ENCODE assay signal across 22 mouse cellular contexts in the genomic region with DNA sequence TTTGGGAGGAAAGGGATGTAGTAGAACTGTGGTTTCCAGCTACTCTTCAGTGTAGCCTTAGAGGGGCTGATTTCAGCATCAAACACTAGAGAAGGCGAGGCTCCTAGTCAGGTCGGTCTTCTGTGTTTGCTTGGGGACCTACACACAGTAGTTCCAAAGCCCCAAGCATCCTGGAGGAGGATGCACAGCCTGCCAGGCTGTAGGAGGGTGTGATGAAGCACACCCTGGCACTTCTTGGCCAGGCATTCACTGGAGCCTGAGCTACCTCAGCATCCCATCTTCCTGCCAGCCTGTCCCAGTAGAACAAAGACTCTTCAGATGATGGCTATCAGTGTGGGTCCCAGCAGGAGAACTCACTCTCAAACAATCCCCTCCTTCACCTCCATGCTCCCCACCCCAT.
"Had no signal": no experiment of that assay in that cellular context is flagged by ENCODE, and none has a peak within 500 bp of the region (broad histone marks: within the 10 kb centered on the region; RNA-seq: fewer than 3 reads in every experiment).

No protein-coding gene starts in this region.

- H3K9ac ChIP-seq: kidney, embryonic 15.5 days; limb, embryonic 15.5 days; liver, embryonic 14.5 days; liver, postnatal 0 days; midbrain, embryonic 12.5 days; midbrain, embryonic 15.5 days; neural tube, embryonic 12.5 days; neural tube, embryonic 15.5 days had no signal

- DNase-seq: kidney, adult 11 months; kidney, adult 8-10 months; kidney, postnatal 10 days; kidney, postnatal 4 days; layer of hippocampus, adult 9-11 months; liver, postnatal 0 days; lung, postnatal 36 days; right cerebral cortex, adult 18-20 months; right cerebral cortex, postnatal 14 days; right cerebral cortex, postnatal 4 days; thymus, adult 2 months; thymus, postnatal 14 days; thymus, postnatal 4 days had no signal

- H3K36me3 ChIP-seq: kidney, embryonic 15.5 days; limb, embryonic 15.5 days; midbrain, embryonic 12.5 days; midbrain, embryonic 15.5 days; neural tube, embryonic 12.5 days; neural tube, embryonic 15.5 days had no signal

- H3K4me2 ChIP-seq: kidney, embryonic 15.5 days; limb, embryonic 15.5 days; liver, embryonic 11.5 days; midbrain, embryonic 12.5 days; midbrain, embryonic 15.5 days; neural tube, embryonic 12.5 days; neural tube, embryonic 15.5 days had no signal

- H3K27me3 ChIP-seq: kidney, embryonic 15.5 days; limb, embryonic 15.5 days; midbrain, embryonic 12.5 days; midbrain, embryonic 15.5 days; neural tube, embryonic 12.5 days; neural tube, embryonic 15.5 days had no signal

- H3K27ac ChIP-seq: kidney, embryonic 15.5 days; limb, embryonic 15.5 days; liver, embryonic 14.5 days; midbrain, embryonic 12.5 days; midbrain, embryonic 15.5 days; neural tube, embryonic 12.5 days; neural tube, embryonic 15.5 days; stomach, postnatal 0 days had no signal

- H3K9me3 ChIP-seq: kidney, embryonic 15.5 days; limb, embryonic 15.5 days; midbrain, embryonic 12.5 days; midbrain, embryonic 15.5 days; neural tube, embryonic 12.5 days; neural tube, embryonic 15.5 days had no signal

- ATAC-seq: liver, postnatal 0 days; midbrain, embryonic 15.5 days had no signal

- H3K4me3 ChIP-seq: kidney, embryonic 15.5 days; limb, embryonic 15.5 days; midbrain, embryonic 12.5 days; midbrain, embryonic 15.5 days; neural tube, embryonic 12.5 days; neural tube, embryonic 15.5 days had no signal

- H3K4me1 ChIP-seq: kidney, embryonic 15.5 days; limb, embryonic 15.5 days; midbrain, embryonic 12.5 days; midbrain, embryonic 15.5 days; neural tube, embryonic 12.5 days; neural tube, embryonic 15.5 days had no signal
